Mouse (Mus musculus) megakaryocyte, embryonic 14.5 days (primary cell): ENCODE results near the gene Ube4b.

ENCODE experiments used
- FLI1 ChIP-seq: IDR thresholded peaks from 2 replicates; pipeline ENCODE4 v1.6.1; 2012; ENCODE audit warnings: low read length, inconsistent platforms, mixed read lengths
- GATA1 ChIP-seq: IDR thresholded peaks from 3 replicates; pipeline ENCODE4 v1.6.1; 2012; ENCODE audit warnings: mixed read lengths, low read length, inconsistent platforms, borderline replicate concordance

DNA sequence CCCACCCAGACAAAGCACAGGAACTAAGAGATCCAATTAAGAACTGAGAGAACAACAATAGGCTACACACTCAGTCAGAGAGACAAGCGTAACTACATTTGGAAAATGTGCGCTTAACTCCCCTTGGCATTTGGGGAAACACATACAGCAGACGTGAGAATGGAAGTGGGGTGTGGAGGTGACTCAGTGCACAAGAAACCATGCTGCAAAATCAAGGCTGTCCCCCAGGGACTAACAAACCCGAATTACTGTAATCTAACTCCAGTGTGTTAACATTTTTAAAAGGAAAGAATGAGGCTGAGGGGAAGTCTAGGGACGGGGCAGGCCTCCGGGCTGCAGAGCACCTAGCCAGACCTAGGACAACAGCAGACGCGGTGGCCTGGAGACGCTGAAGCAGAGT lies 52.6 kb downstream of the Ube4b start:
- TF ChIP-seq GATA1 (no peak), FLI1 (no peak)
